Comparison of ENCODE assay signal across 8 mouse cellular contexts in genomic region chr14:103345486-103345857, GRCm38 (mm10). TPM values are rescaled to one million over a fixed set of nuclear protein-coding genes. Genes with fewer than 3 reads are reported as not detected.
DNase-seq lines count a peak whose midpoint lies in the region; ATAC-seq and TF ChIP-seq lines count a peak whose summit lies in the region.

No protein-coding gene starts in this region.

- WGBS in thymus, adult 2 months: 1% methylated on average over 6 of the region's 6 CpGs
- WGBS in kidney, postnatal 0 days: 5% methylated on average over 6 of the region's 6 CpGs
- WGBS in neural tube, embryonic 14.5 days: 2% methylated on average over 6 of the region's 6 CpGs

- DNase-seq in adrenal gland, postnatal 36 days: peak; percentile 18 to 50
- no peak for DNase-seq in adrenal gland, adult 2 months
- no peak for DNase-seq in thymus, adult 2 months
- DNase-seq in thymus, postnatal 0 days (ENCODE audit: low spot score): no peak
- DNase-seq in kidney, postnatal 0 days (ENCODE audit: low spot score): peak; percentile 43
- DNase-seq in gastrocnemius, postnatal 25 days: no peak
- DNase-seq in gastrocnemius, postnatal 4 days (ENCODE audit: low spot score in 2 of 2): no peak

- ATAC-seq in kidney, postnatal 0 days (replicated peaks; ENCODE audit: low FRiP score, low read depth): no peak
- no peak for ATAC-seq in neural tube, embryonic 14.5 days (ENCODE audit: low read depth)

- H3K27me3 ChIP-seq in thymus, adult 2 months (ENCODE audit: control insufficient read depth, insufficient read depth, low read length): no peaks in the 10 kb centered on the region
- no peaks in the 10 kb centered on the region for H3K27me3 ChIP-seq in kidney, postnatal 0 days (ENCODE audit: insufficient read depth, low read length)
- no peaks in the 10 kb centered on the region for H3K27me3 ChIP-seq in neural tube, embryonic 14.5 days (ENCODE audit: control insufficient read depth, insufficient read depth, low read length)

- H3K4me3 ChIP-seq in thymus, adult 2 months (ENCODE audit: control insufficient read depth, insufficient read depth, low read length): peak overlapping the region; percentile 85
- H3K4me3 ChIP-seq in kidney, postnatal 0 days (replicated peaks; ENCODE audit: low read depth, low read length): peak overlapping the region; percentile 87
- H3K4me3 ChIP-seq in neural tube, embryonic 14.5 days (ENCODE audit: low read depth, low read length): peak overlapping the region; percentile 59

- H3K27ac ChIP-seq in thymus, adult 2 months (ENCODE audit: control insufficient read depth, insufficient read depth, low read length): no peak overlapping the region
- H3K27ac ChIP-seq in kidney, postnatal 0 days: 0 out of 2 replicates have a peak overlapping the region, but pooled peaks have one; percentile 88
- peak overlapping the region; percentile 94 for H3K27ac ChIP-seq in neural tube, embryonic 14.5 days (ENCODE audit: low read depth, low read length)

- no peak for TF ChIP-seq CTCF in thymus, adult 2 months (IDR thresholded peaks at IDR 0.05; ENCODE audit: borderline replicate concordance, control insufficient read depth, extremely low read depth, insufficient read depth, low read length, poor library complexity)
- no peak for TF ChIP-seq CTCF in kidney, postnatal 0 days (IDR thresholded peaks at IDR 0.05; ENCODE audit: low read depth)

- peak overlapping the region; percentile 89 for H3K4me2 ChIP-seq in kidney, postnatal 0 days (ENCODE audit: low read length)
- peak overlapping the region; percentile 49 for H3K4me2 ChIP-seq in neural tube, embryonic 14.5 days (ENCODE audit: low read depth, low read length)

- H3K36me3 ChIP-seq in thymus, adult 2 months (ENCODE audit: control insufficient read depth, insufficient read depth, low read length): no peaks in the 10 kb centered on the region
- H3K36me3 ChIP-seq in kidney, postnatal 0 days (ENCODE audit: insufficient read depth, low read length): no peaks in the 10 kb centered on the region
- no peaks in the 10 kb centered on the region for H3K36me3 ChIP-seq in neural tube, embryonic 14.5 days (ENCODE audit: control insufficient read depth, insufficient read depth, low read length)

- no peak for TF ChIP-seq POLR2A in thymus, adult 2 months (IDR thresholded peaks at IDR 0.05; ENCODE audit: control insufficient read depth, extremely low read depth, insufficient read depth, low read length, poor library complexity)

- peaks cover 11% of the 10 kb centered on the region for H3K4me1 ChIP-seq in thymus, adult 2 months (replicated peaks; ENCODE audit: control insufficient read depth, insufficient read depth, low read length)
- H3K4me1 ChIP-seq in kidney, postnatal 0 days (replicated peaks; ENCODE audit: insufficient read depth, low read length): peaks cover 11% of the 10 kb centered on the region
- H3K4me1 ChIP-seq in neural tube, embryonic 14.5 days (ENCODE audit: control insufficient read depth, insufficient read depth, low read length): peaks cover 18% of the 10 kb centered on the region

- no peaks in the 10 kb centered on the region for H3K9me3 ChIP-seq in kidney, postnatal 0 days (replicated peaks; ENCODE audit: low read length)
- no peaks in the 10 kb centered on the region for H3K9me3 ChIP-seq in neural tube, embryonic 14.5 days (ENCODE audit: control insufficient read depth, low read length)

- H3K9ac ChIP-seq in kidney, postnatal 0 days (ENCODE audit: low read depth, low read length): peak overlapping the region; percentile 80
- H3K9ac ChIP-seq in neural tube, embryonic 14.5 days (replicated peaks; ENCODE audit: low read depth, low read length): peak overlapping the region; percentile 90

RNA-seq across cellular contexts. Expression of gene Mycbp2, which starts 1.1 kb away (rescaled TPM):
- 10 to 100 TPM; 58.2 to 63.8 TPM for total RNA-seq in adrenal gland, postnatal 36 days (2021)
- total RNA-seq in adrenal gland, adult 2 months (2021): 10 to 100 TPM; 46.3 to 53.7 TPM
- polyA plus RNA-seq in adrenal gland, adult 2 months (2012; rRNA removed): 11.9 and 16.0 TPM in 2 replicates
- polyA plus RNA-seq in thymus, adult 2 months (2012; rRNA removed): 36.1 and 37.9 TPM in 2 replicates
- 21.0 and 26.7 TPM in 2 replicates for polyA plus RNA-seq in thymus, postnatal 0 days (2015; fragmentation: Nextera tagmentation; extraction: Ambion mirVana)
- 18.8 and 19.2 TPM in 2 replicates for polyA plus RNA-seq in kidney, postnatal 0 days (2015; fragmentation: Nextera tagmentation; extraction: Ambion mirVana)
- 93.7 and 97.9 TPM in 2 replicates for polyA plus RNA-seq in neural tube, embryonic 14.5 days (2014; fragmentation: Nextera tagmentation; extraction: Ambion mirVana)
- total RNA-seq in gastrocnemius, postnatal 25 days (2021): 10 to 100 TPM; 22.7 to 24.6 TPM
- total RNA-seq in gastrocnemius, postnatal 4 days (2021): 10 to 100 TPM; 29.1 to 32.1 TPM

Comparison
In these comparisons a context has a peak if more than half of its experiments do, and no peak if none do; other contexts are left out.
1. DNase-seq: peak in adrenal gland, postnatal 36 days (2 of 2) and kidney, postnatal 0 days (single experiment); none in adrenal gland, adult 2 months (single experiment), thymus, adult 2 months (single experiment), thymus, postnatal 0 days (single experiment), gastrocnemius, postnatal 25 days (single experiment) and gastrocnemius, postnatal 4 days (0 of 2).
2. Peak in every context shown above with its lines, with median percentiles within 50 percentile points of each other: H3K4me3 ChIP-seq.